Mouse (Mus musculus) forebrain, postnatal 0 days (tissue): ENCODE results near the gene 2010111I01Rik. TPM values are rescaled to one million over a fixed set of nuclear protein-coding genes. Genes with fewer than 3 reads are reported as not detected.

Source experiments
- ATAC-seq: fragments of 200-750 bp; cut with Nextera tagmentation; 2 replicates; pipeline ENCODE4 v1.8.0; 2017; ENCODE audit warnings: mild to moderate bottlenecking, moderate library complexity
- DNase-seq: peaks from one replicate; pipeline ENCODE4 v3.0.0-alpha.2; 2015
- H3K27ac ChIP-seq: fragments of 300-500 bp; sonication (generic); 2 replicates; pipeline ENCODE4 v1.5.1; 2014; ENCODE audit warnings: low read depth, mild to moderate bottlenecking, antibody characterized with exemption, low read length, moderate library complexity, mixed read lengths
- H3K27me3 ChIP-seq: fragments of 300-500 bp; sonication (generic); 2 replicates; pipeline ENCODE4 v1.6.1; 2014; ENCODE audit warnings: mild to moderate bottlenecking, low read length, mixed read lengths; ENCODE audit not compliant: insufficient read depth
- H3K36me3 ChIP-seq: fragments of 300-500 bp; sonication (generic); 2 replicates; pipeline ENCODE4 v1.6.1; 2014; ENCODE audit warnings: mild to moderate bottlenecking, moderate library complexity; ENCODE audit not compliant: insufficient read depth
- H3K4me1 ChIP-seq: fragments of 300-500 bp; sonication (generic); 2 replicates; pipeline ENCODE4 v1.6.1; 2014; ENCODE audit warnings: antibody characterized with exemption; ENCODE audit not compliant: insufficient read depth
- H3K4me2 ChIP-seq: fragments of 300-500 bp; sonication (generic); 2 replicates; pipeline ENCODE4 v1.6.1; 2014; ENCODE audit warnings: low read depth, mild to moderate bottlenecking, moderate library complexity
- H3K4me3 ChIP-seq: fragments of 300-500 bp; sonication (generic); 2 replicates; pipeline ENCODE4 v1.5.1; 2014; ENCODE audit warnings: low read depth, low read length, mixed read lengths
- H3K9ac ChIP-seq: fragments of 300-500 bp; sonication (generic); 2 replicates; pipeline ENCODE4 v1.6.1; 2014; ENCODE audit warnings: mild to moderate bottlenecking
- H3K9me3 ChIP-seq: fragments of 300-500 bp; sonication (generic); 2 replicates; pipeline ENCODE4 v1.6.1; 2016; ENCODE audit warnings: low read length
- CTCF ChIP-seq: sonication (generic); IDR thresholded peaks from 2 replicates; pipeline ENCODE4 v1.5.1; 2016; ENCODE audit warnings: antibody characterized with exemption, control low read depth, low read depth
- WGBS: fragments of 180-500 bp; shearing (Covaris S2); extraction: QIAGEN DNeasy Blood & Tissue Kit; methylation state at CpG from one replicate; pipeline ENCODE4 v1.1.7; 2014; 5-methylcytosine and 5-hydroxymethylcytosine counted together
- polyA plus RNA-seq: library from polyadenylated mRNA; unstranded; fragments of >200 nt; fragmentation: Nextera tagmentation; extraction: Ambion mirVana; gene quantifications from 2 replicates; pipeline ENCODE4 v1.2.1, GENCODE M21; 2015
- total RNA-seq: library from RNA; depleted of rRNA; stranded (reverse); fragments of >200 nt; gene quantifications from 2 replicates; pipeline ENCODE4 v1.2.3, GENCODE M21; 2014

Gene 2010111I01Rik
- total and polyA plus RNA-seq, 2 experiments from 2014 or later, result 20.3 to 47.8 TPM

- DNase-seq (no peak), ATAC-seq (no peak)
- 88% methylated on average over 7 of the region's 7 CpGs for WGBS
- no peak overlapping the region for H3K4me2 ChIP-seq
- no peaks in the 10 kb centered on the region for H3K9me3 ChIP-seq
- peaks cover 6% of the 10 kb centered on the region; the same call in 1 of the 2 replicates for H3K4me1 ChIP-seq
- TF ChIP-seq CTCF, result no peak
- H3K4me3 ChIP-seq, result no peak overlapping the region
- no peaks in the 10 kb centered on the region for H3K36me3 ChIP-seq
- no peak overlapping the region for H3K9ac ChIP-seq
- H3K27ac ChIP-seq, result no peak overlapping the region
- H3K27me3 ChIP-seq, result no peaks in the 10 kb centered on the region
Observed at GRCm38 (mm10) chr13:63249171-63249570, 284.5 kb downstream of the 2010111I01Rik start.

- 80% methylated on average over 8 of the region's 8 CpGs for WGBS
- peaks cover 6% of the 10 kb centered on the region; the same call in 1 of the 2 replicates for H3K4me1 ChIP-seq
- ATAC-seq (no peak), DNase-seq (no peak)
- H3K4me3 ChIP-seq, result no peak overlapping the region
- no peaks in the 10 kb centered on the region for H3K9me3 ChIP-seq
- no peaks in the 10 kb centered on the region for H3K27me3 ChIP-seq
- no peak overlapping the region for H3K27ac ChIP-seq
- TF ChIP-seq CTCF, result no peak
- no peak overlapping the region for H3K9ac ChIP-seq
- H3K4me2 ChIP-seq, result no peak overlapping the region
- no peaks in the 10 kb centered on the region for H3K36me3 ChIP-seq
Observed at GRCm38 (mm10) chr13:63249741-63250431, 285.2 kb downstream of the 2010111I01Rik start.

- H3K4me1 ChIP-seq, result peaks cover 8% of the 10 kb centered on the region; the same call in 1 of the 2 replicates
- ATAC-seq, result no peak
- H3K4me3 ChIP-seq, result no peak overlapping the region
- TF ChIP-seq CTCF, result no peak
- DNase-seq, result no peak
- H3K9ac ChIP-seq, result no peak overlapping the region
- H3K36me3 ChIP-seq, result no peaks in the 10 kb centered on the region
- H3K27me3 ChIP-seq, result no peaks in the 10 kb centered on the region
- no peak overlapping the region for H3K27ac ChIP-seq
- WGBS, result 93% methylated on average over 8 of the region's 8 CpGs
- no peak overlapping the region for H3K4me2 ChIP-seq
- H3K9me3 ChIP-seq, result no peaks in the 10 kb centered on the region
Observed at GRCm38 (mm10) chr13:63250441-63250980, 285.8 kb downstream of the 2010111I01Rik start.

DNA sequence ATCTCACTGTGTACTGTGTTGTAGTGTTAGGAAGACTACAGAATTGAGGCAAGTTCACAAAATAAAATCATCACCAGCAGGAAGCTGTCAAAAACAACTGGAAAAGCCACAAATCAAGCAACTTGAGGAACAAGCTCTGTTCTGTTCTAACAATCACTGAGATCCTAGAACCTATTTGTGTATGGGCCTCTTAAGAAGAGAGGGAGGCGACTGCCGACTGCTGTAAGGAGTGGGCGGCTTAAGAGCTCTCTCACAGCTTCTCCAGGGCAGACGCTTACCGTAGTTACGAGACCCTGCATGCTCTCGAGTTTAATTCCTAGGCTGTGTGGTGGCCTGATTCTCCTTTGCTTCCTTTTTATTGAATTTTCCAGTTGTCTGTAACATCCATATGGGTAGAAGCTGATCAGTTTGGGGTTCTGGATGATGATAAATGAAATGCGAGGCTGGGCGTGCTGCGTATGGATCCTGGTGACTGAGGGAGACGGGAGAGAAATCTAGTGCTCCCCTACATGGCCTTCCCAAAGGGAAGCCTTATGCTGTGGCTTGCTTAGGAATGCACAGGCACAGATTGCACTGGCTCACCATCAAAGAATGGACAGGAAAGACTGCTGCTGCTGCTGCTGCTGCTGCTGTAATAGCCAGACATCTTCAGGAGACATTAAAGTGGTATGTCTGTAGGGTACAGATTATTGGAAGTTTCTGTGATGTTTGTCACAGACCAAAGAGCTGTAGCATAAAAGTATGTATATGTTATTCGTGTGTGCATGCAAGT lies 286.6 kb downstream of the 2010111I01Rik start:
- ATAC-seq (no peak), DNase-seq (no peak)
- WGBS, result 65% methylated on average over 12 of the region's 12 CpGs
- no peaks in the 10 kb centered on the region for H3K9me3 ChIP-seq
- no peak overlapping the region for H3K4me2 ChIP-seq
- no peak for TF ChIP-seq CTCF
- no peak overlapping the region for H3K27ac ChIP-seq
- no peaks in the 10 kb centered on the region for H3K27me3 ChIP-seq
- no peak overlapping the region for H3K4me3 ChIP-seq
- no peaks in the 10 kb centered on the region for H3K36me3 ChIP-seq
- H3K4me1 ChIP-seq, result peaks cover 8% of the 10 kb centered on the region; the same call in 1 of the 2 replicates
- H3K9ac ChIP-seq, result no peak overlapping the region

GRCm38 (mm10) chr13:63252295-63253010 lies 287.8 kb downstream of the 2010111I01Rik start:
- no peaks in the 10 kb centered on the region for H3K27me3 ChIP-seq
- H3K27ac ChIP-seq, result no peak overlapping the region
- H3K4me2 ChIP-seq, result no peak overlapping the region
- DNase-seq, result no peak
- WGBS, result 91% methylated on average over 2 of the region's 2 CpGs
- peaks cover 8% of the 10 kb centered on the region; the same call in 1 of the 2 replicates for H3K4me1 ChIP-seq
- H3K4me3 ChIP-seq, result no peak overlapping the region
- no peaks in the 10 kb centered on the region for H3K9me3 ChIP-seq
- H3K9ac ChIP-seq, result no peak overlapping the region
- H3K36me3 ChIP-seq, result no peaks in the 10 kb centered on the region
- no peak for ATAC-seq
- TF ChIP-seq CTCF, result no peak

DNA sequence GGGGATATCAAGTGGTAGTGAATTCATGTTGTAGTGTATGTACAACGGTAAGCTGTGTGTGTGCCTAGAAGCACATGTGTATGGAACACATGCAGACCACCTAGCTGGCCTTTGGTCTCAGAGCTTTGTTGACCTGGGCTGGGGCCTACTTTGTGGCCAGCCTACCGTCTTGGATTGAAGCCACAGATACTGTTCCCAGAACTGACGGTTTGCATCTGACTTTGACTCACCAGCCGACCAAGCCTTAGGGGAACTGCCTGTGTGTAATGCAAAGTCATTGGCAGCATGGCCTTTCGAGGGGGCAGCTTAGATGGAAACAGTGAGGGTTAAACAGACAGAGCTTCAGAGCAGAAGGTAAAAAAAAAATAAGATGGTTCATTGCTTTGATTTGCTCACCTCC lies 288.5 kb downstream of the 2010111I01Rik start:
- no peak overlapping the region for H3K9ac ChIP-seq
- no peak overlapping the region for H3K27ac ChIP-seq
- no peaks in the 10 kb centered on the region for H3K36me3 ChIP-seq
- 79% methylated on average over 5 of the region's 5 CpGs for WGBS
- DNase-seq (no peak), ATAC-seq (no peak)
- H3K4me2 ChIP-seq, result no peak overlapping the region
- no peaks in the 10 kb centered on the region for H3K27me3 ChIP-seq
- peaks cover 8% of the 10 kb centered on the region; the same call in 1 of the 2 replicates for H3K4me1 ChIP-seq
- no peak overlapping the region for H3K4me3 ChIP-seq
- no peak for TF ChIP-seq CTCF
- no peaks in the 10 kb centered on the region for H3K9me3 ChIP-seq
